Mouse (Mus musculus) retina, embryonic 14.5 days (tissue): ENCODE data around the gene Ermap.

Experiments
- DNase-seq: peaks from one replicate; pipeline ENCODE4 v3.0.0-alpha.2; 2015; ENCODE audit warnings: low spot score

Gene Ermap

GRCm38 (mm10) chr4:119185771-119186170, 4.0 kb downstream of the Ermap start:
- DNase-seq: no peak

GRCm38 (mm10) chr4:119183525-119183924, 6.3 kb downstream of the Ermap start:
- DNase-seq: no peak

DNA sequence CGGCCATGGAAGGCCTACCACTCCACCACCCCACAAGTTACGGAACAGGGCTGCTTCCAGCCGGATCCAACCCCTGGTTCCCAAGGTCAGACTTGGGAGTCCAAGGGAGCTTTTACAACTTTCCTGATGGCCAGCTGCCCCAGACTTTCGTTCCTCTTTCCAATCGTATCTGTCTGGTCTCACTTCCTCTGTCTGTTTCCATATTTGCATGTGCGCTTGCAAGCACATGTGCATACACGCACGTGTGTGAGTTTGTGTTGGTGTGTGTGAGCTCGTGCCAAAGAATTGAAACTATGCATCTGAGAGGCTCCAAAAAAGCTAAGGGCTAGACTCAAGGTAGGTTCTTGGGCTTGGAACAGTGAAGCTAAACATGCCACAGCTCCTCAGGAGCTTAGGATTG, 8.4 kb downstream of the Ermap start:
- no peak for DNase-seq

GRCm38 (mm10) chr4:119180133-119180707, 9.6 kb downstream of the Ermap start:
- DNase-seq: no peak

- no peak for DNase-seq
Measured at GRCm38 (mm10) chr4:119178331-119178730, 11.5 kb downstream of the Ermap start.

- DNase-seq: no peak
Measured at GRCm38 (mm10) chr4:119177702-119178101, 12.1 kb downstream of the Ermap start.

DNA sequence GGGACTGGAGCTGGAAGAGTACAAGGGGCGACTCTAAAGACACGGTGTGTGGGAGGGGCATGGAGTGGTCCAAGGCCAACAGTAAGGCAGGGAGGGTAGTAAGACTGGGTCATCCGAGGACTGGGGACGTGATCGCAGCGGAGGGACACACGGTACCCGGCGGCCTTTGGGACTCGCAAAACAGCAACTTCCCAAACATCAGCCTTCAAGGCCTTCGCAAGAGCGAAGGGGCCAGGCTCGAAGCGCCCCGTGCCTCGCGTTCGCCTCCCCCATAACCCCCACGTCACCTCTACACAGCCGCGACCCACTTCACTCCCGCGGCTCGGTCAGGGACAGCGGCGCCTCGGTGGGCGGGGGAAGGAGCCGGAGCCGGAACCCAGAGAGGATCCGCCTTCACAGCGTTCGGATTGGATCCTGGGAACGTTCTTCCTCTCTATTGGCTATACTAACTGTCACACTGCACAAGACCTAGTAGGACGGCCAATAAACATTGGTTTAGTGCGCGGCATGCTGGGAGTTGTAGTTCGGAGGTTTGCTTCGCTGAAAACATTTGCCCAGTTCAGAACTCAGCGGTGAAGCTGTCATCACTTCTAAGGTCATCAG, 15.9 kb downstream of the Ermap start, which contains the start of gene Zfp691:
Gene Zfp691 (minus strand): TSS at position 345 of the 603 bp plus-strand sequence.
- peak; percentile 99 for DNase-seq

- DNase-seq: no peak
Measured at GRCm38 (mm10) chr4:119172919-119173650, 16.7 kb downstream of the Ermap start.

DNA sequence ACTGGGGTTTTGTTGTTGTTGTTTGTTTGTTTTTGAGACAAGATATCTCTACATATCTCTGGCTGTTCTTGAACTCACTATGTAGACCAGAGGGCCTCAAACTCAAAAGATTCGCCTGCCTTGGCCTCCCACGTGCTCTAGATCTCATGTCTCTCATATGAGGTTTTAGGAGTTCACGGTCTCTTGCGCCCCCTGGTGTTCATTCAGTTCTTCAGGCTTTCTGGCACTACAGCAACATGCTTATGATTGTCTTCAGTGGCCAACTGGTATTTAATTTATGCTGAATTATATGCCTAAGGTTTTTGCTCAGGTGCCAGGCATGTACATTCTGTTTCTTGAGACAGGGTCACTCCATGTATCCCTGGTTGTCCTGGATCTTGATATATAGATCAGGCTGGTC, 22.1 kb downstream of the Ermap start:
- peak; percentile 96 for DNase-seq

- no peak for DNase-seq
Measured at GRCm38 (mm10) chr4:119167068-119167467, 22.7 kb downstream of the Ermap start.

DNA sequence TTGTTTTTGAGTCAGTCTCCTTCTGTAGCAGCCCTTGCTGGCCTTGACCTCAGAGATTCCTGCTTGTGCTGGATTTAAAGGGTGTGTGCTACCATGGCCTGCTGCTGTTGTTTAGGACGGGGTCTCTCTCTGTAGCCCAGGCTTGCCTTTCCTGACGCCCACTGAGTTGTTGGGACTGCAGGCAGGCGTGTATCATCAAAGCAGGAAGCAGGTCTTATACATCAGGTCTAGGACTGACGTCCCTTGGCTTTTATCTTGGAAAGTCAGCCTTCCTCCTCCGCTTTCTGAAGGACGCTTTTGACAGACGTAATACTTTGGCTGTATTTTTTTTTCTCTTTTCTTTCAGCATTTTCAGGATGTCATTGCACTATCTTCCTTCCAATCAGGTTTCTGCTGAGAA, 23.9 kb downstream of the Ermap start:
- no peak for DNase-seq

DNA sequence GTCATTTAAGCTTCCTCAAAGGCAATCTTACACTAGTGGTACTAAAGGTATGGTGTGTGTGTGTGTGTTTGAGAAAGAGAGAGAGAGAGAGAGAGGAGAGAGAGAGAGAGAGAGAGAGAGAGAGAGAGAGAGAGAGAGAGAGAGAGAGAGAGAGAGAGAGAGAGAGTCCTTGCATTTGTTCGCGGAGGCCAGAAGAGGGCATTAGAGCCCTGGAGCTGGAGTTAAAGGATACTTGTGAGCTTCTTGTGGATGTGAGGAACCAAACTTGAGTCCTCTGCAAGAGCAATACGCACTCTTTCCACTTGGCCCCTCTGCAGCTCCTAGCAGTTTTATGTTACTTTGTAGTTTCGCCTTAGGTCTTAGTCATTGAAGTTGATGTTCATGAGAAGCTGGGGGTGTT, 26.8 kb downstream of the Ermap start:
- DNase-seq: no peak

GRCm38 (mm10) chr4:119161358-119161757, 28.5 kb downstream of the Ermap start:
- DNase-seq: no peak

DNA sequence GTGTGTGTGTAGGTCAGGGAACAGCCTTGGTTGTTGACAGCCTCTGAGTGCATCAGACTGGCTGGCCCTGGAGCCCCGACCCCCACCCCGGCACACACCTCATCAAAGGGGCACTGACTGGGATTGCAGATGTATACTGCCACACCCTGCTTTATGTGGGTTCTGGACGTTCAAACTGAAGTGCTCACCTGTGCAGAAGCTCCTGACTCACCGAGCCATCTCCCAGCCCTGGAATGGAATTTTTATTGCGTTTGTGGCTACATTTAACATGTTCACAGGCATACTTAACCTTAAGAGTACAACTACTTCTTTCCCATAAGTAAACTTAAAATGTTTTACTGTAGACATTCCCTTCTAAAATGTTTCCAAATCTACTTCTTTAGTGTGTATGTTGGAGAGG, 31.9 kb downstream of the Ermap start:
- no peak for DNase-seq

DNA sequence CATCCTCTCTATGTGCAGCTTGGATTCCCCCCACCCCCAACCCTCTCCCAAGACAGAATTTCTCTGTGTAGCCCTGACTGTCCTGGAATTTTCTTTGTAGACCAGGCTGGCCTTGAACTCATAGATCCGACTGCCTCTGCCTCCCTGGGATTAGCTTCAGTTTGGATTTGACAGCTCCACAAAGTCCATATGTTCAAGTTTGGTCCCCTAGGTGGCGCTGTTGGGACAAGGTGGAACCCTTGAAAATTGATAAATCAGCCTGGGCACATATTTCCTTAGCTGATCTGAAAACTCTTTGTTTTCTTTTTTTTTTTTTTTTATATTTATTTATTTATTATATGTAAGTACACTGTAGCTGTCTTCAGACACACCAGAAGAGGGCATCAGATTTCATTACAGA, 32.6 kb downstream of the Ermap start:
- DNase-seq: peak; percentile 75

- no peak for DNase-seq
Measured at GRCm38 (mm10) chr4:119148741-119149140, 41.1 kb downstream of the Ermap start.

GRCm38 (mm10) chr4:119147347-119147746, 42.5 kb downstream of the Ermap start:
- no peak for DNase-seq

DNA sequence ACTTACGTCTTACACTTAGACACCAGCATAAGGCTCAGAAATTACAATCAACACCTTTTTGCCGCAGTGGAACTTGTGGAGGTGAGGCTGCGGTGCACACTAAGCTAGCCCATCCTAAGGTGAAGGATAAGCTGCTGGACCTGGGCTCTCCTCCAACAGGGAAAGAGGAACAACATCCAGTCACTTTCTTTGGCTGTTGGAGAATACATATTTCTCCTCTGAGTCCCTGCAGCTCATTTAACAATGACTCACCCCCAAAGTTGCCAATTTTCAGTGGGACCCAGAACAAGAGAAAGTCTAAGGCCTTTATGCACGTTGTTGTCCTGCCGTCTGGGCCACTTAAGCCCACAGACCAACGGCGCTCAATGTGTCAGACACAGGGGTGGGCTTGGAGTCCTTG, 43.0 kb downstream of the Ermap start:
- no peak for DNase-seq

- DNase-seq: peak; percentile 75
Measured at GRCm38 (mm10) chr4:119142230-119142871, 47.5 kb downstream of the Ermap start.

- DNase-seq: no peak
Measured at GRCm38 (mm10) chr4:119141191-119141590, 48.6 kb downstream of the Ermap start.

GRCm38 (mm10) chr4:119140126-119140525, 49.7 kb downstream of the Ermap start:
- DNase-seq: peak; percentile 77

DNA sequence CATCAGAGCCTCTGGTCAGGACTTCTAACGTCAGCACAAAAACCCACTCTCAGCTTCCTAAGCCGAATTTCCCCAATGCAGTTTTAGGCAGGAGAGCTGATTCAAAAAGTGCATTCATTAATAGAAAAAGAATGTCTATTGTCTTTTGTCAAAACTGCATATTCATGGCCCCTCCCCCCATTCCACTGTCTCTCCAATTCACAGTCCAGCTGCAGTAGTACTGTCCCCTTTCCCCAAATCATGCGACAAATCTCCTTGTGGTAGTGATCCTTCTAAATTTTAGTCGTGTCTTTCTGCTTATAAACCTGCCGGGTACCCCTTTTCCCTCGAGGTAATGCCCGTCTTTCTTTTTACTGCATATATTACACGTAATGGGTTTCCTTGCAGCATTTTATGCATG, 51.0 kb downstream of the Ermap start:
- peak; percentile 57 for DNase-seq

DNA sequence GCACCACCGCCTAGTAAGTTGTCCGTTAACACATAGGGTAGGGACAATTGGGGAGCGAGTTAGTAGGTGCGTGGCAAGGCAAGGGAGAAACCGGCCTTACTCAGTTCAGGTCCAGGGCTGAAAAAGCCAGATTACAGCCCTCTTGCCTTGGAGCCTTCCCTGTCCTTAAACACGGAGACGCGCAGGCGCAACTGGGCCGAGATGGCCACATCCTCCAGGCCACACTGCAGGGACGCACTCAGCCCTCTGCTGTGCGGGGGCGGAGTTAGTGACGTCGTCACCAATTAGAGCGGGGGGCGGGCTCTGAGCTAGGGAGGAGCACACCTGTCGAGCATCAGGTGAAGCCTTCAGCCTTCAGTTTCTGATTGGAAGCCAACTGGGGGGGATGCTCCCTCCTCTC, 51.6 kb downstream of the Ermap start:
- peak; percentile 68 for DNase-seq
